In genomic region chr19:5725767-5726515, GRCm38 (mm10) we compare ENCODE assay signal across 8 mouse cellular contexts. TPM values are rescaled to one million over a fixed set of nuclear protein-coding genes. Genes with fewer than 3 reads are reported as not detected.
A peak's percentile ranks its signal among the peaks of the same experiment; 100 is the strongest.
DNase-seq lines count a peak whose midpoint lies in the region; ATAC-seq and TF ChIP-seq lines count a peak whose summit lies in the region.

Ehbp1l1 (minus strand) TSS chr19:5726317.

- H3K27me3 ChIP-seq in lung, postnatal 0 days (replicated peaks; ENCODE audit: insufficient read depth, low read length), result no peaks in the 10 kb centered on the region
- H3K27me3 ChIP-seq in spleen, adult 2 months (ENCODE audit: control insufficient read depth, insufficient read depth, low read length), result no peaks in the 10 kb centered on the region

- H3K27ac ChIP-seq in lung, postnatal 0 days (ENCODE audit: low read length), result peak within 1 kb of the TSS; percentile 84
- peak within 1 kb of the TSS; percentile 90 for H3K27ac ChIP-seq in spleen, adult 2 months (ENCODE audit: insufficient read depth, low read length)

- no peaks in the 10 kb centered on the region for H3K9me3 ChIP-seq in lung, postnatal 0 days (ENCODE audit: low read length)

- peaks cover 40% of the 10 kb centered on the region for H3K4me1 ChIP-seq in lung, postnatal 0 days (ENCODE audit: insufficient read depth, low read depth, low read length)
- peaks cover 28% of the 10 kb centered on the region; the same call in 1 of the 2 replicates for H3K4me1 ChIP-seq in spleen, adult 2 months (ENCODE audit: control insufficient read depth, insufficient read depth, insufficient read length)

- peak; percentile 18 for ATAC-seq in erythroid progenitor cell, adult 5-6 weeks (replicated peaks; ENCODE audit: low FRiP score, poor library complexity, severe bottlenecking)
- peak; percentile 56 for ATAC-seq in lung, postnatal 0 days

- peak; percentile 73 to 74 for DNase-seq in B cell, adult 2 months
- DNase-seq in R1 (ENCODE audit: low read depth, low spot score), result peak; percentile 54
- peak; percentile 85 for DNase-seq in heart, postnatal 10 days
- peak; percentile 89 to 93 for DNase-seq in kidney, postnatal 4 days
- DNase-seq in lung, postnatal 0 days (ENCODE audit: low spot score), result peak; percentile 84
- peak in 1 of 2 experiments; percentile 76 for DNase-seq in spleen, adult 2 months (ENCODE audit: low read depth in 1 of 2, low spot score in 2 of 2)
- no peak for DNase-seq in cerebellum, adult 8-10 months

- H3K36me3 ChIP-seq in lung, postnatal 0 days (ENCODE audit: insufficient read depth, low read length), result peaks cover 5% of the 10 kb centered on the region; the same call in 1 of the 2 replicates
- peaks cover 14% of the 10 kb centered on the region for H3K36me3 ChIP-seq in spleen, adult 2 months (ENCODE audit: control insufficient read depth, insufficient read depth, low read length)

- intact Hi-C loops in heart, postnatal 10 days (cut with DNase I), result loop anchor here (1.0 to 5.0 kb wide), 2 partner anchors 12 to 79 kb away; no protein-coding TSS in a partner anchor

- no peak for TF ChIP-seq EP300 in lung, postnatal 0 days (IDR thresholded peaks at IDR 0.05)

- peak within 1 kb of the TSS; percentile 92 for H3K4me3 ChIP-seq in lung, postnatal 0 days (ENCODE audit: low read depth, low read length)
- H3K4me3 ChIP-seq in spleen, adult 2 months (ENCODE audit: extremely low read depth, insufficient read depth, insufficient read length), result peak within 1 kb of the TSS; percentile 83

- TF ChIP-seq CTCF in lung, postnatal 0 days (IDR thresholded peaks at IDR 0.05), result peak; percentile 21; the same call in 1 of the 2 replicates
- TF ChIP-seq CTCF in spleen, adult 2 months (IDR thresholded peaks at IDR 0.05; ENCODE audit: extremely low read depth, insufficient read depth, insufficient read length, insufficient replicate concordance), result no peak

- peak within 1 kb of the TSS; percentile 66 for H3K9ac ChIP-seq in lung, postnatal 0 days (replicated peaks; ENCODE audit: low read depth)

- peak; percentile 64 for TF ChIP-seq POLR2A in spleen, adult 2 months (IDR thresholded peaks at IDR 0.05; ENCODE audit: low read depth, low read length)

- 6% methylated on average over 47 of the region's 49 CpGs for WGBS in lung, postnatal 0 days
- WGBS in spleen, adult 2 months, result under 1% methylated on average over 49 of the region's 49 CpGs

- peak within 1 kb of the TSS; percentile 90 for H3K4me2 ChIP-seq in lung, postnatal 0 days (replicated peaks; ENCODE audit: low read depth, low read length)

RNA-seq across cellular contexts. Expression of gene Ehbp1l1, which starts in this region (rescaled TPM):
- total RNA-seq in erythroid progenitor cell, adult 5-6 weeks (2015; ENCODE audit: low replicate concordance), result 176 and 250 TPM in 2 replicates
- total RNA-seq in erythroid progenitor cell, adult 5-6 weeks (2017; ENCODE audit: low replicate concordance), result 668 and 983 TPM in 2 replicates
- total RNA-seq in heart, postnatal 10 days (2021), result 100 to 1,000 TPM; 154 to 161 TPM
- 19.3 and 21.6 TPM in 2 replicates for polyA plus RNA-seq in lung, postnatal 0 days (2015; fragmentation: Nextera tagmentation; extraction: Ambion mirVana)
- 94.6 and 101 TPM in 2 replicates for polyA plus RNA-seq in spleen, adult 2 months (2012; rRNA removed)
